8 mouse cellular contexts compared by ENCODE assay signal in the genomic region with DNA sequence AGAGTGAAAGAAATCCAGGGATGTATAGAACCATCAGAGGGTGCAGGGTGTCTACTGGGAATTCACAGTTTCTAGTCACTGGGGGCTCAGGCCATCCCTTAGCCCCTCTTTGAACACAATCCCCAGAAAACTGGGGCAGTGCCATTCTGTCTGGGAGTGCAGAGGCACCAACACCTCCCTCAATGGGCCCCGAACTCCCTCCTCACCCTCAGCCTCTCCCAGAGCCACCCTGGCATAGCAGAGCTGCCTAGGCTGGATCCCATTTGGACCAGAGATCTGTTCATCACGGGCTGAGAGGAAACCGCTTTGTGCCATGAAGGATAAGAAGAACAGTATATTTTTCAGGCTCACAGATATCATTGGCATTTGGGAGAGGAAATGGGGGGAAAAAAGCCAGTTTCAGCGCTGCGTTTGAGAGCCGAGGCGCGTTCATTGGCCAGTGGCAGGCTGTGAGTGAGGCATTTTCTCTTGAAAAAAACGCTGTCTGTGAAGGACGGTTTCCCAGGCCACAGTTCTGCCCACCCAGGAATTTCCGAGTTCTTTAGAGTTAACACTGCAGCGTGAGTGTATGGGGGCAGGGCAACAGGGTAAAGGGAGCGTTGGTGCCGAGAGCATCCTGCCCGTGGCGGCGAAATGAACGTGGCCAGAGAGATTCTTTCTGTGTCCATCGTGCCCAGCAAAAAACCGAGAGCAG.
DNase-seq lines count a peak whose midpoint lies in the region; ATAC-seq and TF ChIP-seq lines count a peak whose summit lies in the region.

No protein-coding gene starts in this region.

- 40% methylated on average over 20 of the region's 20 CpGs for WGBS in heart, postnatal 0 days
- 7% methylated on average over 20 of the region's 20 CpGs for WGBS in forebrain, embryonic 16.5 days
- WGBS in midbrain, embryonic 12.5 days, result 13% methylated on average over 20 of the region's 20 CpGs

- intact Hi-C loops in heart, postnatal 25 days (cut with DNase I), result loop anchor here (1.0 to 5.0 kb wide), 3 partner anchors 189 to 371 kb away; no protein-coding TSS in a partner anchor

- TF ChIP-seq EP300 in heart, postnatal 0 days (IDR thresholded peaks at IDR 0.05; ENCODE audit: low read depth), result no peak

- H3K9ac ChIP-seq in heart, postnatal 0 days (replicated peaks; ENCODE audit: low read depth, low read length), result no peak overlapping the region
- peak overlapping the region; percentile 49 for H3K9ac ChIP-seq in forebrain, embryonic 16.5 days (replicated peaks; ENCODE audit: low read depth, low read length)
- H3K9ac ChIP-seq in midbrain, embryonic 12.5 days (replicated peaks), result peak overlapping the region; percentile 39

- no peaks in the 10 kb centered on the region for H3K36me3 ChIP-seq in heart, postnatal 0 days (replicated peaks; ENCODE audit: control insufficient read depth, insufficient read depth, low read length)
- no peaks in the 10 kb centered on the region for H3K36me3 ChIP-seq in forebrain, embryonic 16.5 days (ENCODE audit: control insufficient read depth, insufficient read depth)
- H3K36me3 ChIP-seq in midbrain, embryonic 12.5 days, result no peaks in the 10 kb centered on the region

- no peak for DNase-seq in heart, postnatal 0 days (ENCODE audit: low spot score)
- DNase-seq in heart, postnatal 25 days (ENCODE audit: low spot score), result no peak
- DNase-seq in cerebellum, postnatal 10 days, result peak; percentile 66 to 67
- DNase-seq in spleen, adult 12 weeks (ENCODE audit: low spot score), result no peak
- no peak for DNase-seq in spleen, postnatal 4 days (ENCODE audit: low spot score in 2 of 2)
- DNase-seq in lung, postnatal 4 days, result no peak

- peaks cover 12% of the 10 kb centered on the region; the same call in 1 of the 2 replicates for H3K27me3 ChIP-seq in heart, postnatal 0 days (ENCODE audit: control insufficient read depth, insufficient read depth, low read length)
- H3K27me3 ChIP-seq in forebrain, embryonic 16.5 days (replicated peaks; ENCODE audit: control insufficient read depth, insufficient read depth, low read length), result no peaks in the 10 kb centered on the region
- peaks cover 66% of the 10 kb centered on the region for H3K27me3 ChIP-seq in midbrain, embryonic 12.5 days

- peak overlapping the region; percentile 17; the same call in 1 of the 2 replicates for H3K4me3 ChIP-seq in heart, postnatal 0 days (ENCODE audit: low read depth, low read length)
- H3K4me3 ChIP-seq in forebrain, embryonic 16.5 days (replicated peaks; ENCODE audit: low read length), result peak overlapping the region; percentile 38
- peak overlapping the region; percentile 23 for H3K4me3 ChIP-seq in midbrain, embryonic 12.5 days

- H3K4me2 ChIP-seq in heart, postnatal 0 days (ENCODE audit: low read depth, low read length), result peak overlapping the region; percentile 51
- H3K4me2 ChIP-seq in forebrain, embryonic 16.5 days (ENCODE audit: low read length), result peak overlapping the region; percentile 73
- peak overlapping the region; percentile 54 for H3K4me2 ChIP-seq in midbrain, embryonic 12.5 days (replicated peaks)

- H3K27ac ChIP-seq in heart, postnatal 0 days (ENCODE audit: low read depth), result no peak overlapping the region
- peak overlapping the region; percentile 57 for H3K27ac ChIP-seq in forebrain, embryonic 16.5 days (ENCODE audit: low read length)
- H3K27ac ChIP-seq in midbrain, embryonic 12.5 days (replicated peaks), result peak overlapping the region; percentile 72

- H3K9me3 ChIP-seq in heart, postnatal 0 days (replicated peaks; ENCODE audit: control insufficient read depth, low read length), result no peaks in the 10 kb centered on the region
- no peaks in the 10 kb centered on the region for H3K9me3 ChIP-seq in forebrain, embryonic 16.5 days (ENCODE audit: control insufficient read depth, low read length)
- no peaks in the 10 kb centered on the region for H3K9me3 ChIP-seq in midbrain, embryonic 12.5 days

- ATAC-seq in heart, postnatal 0 days (ENCODE audit: insufficient read depth, low read depth), result no peak
- ATAC-seq in forebrain, embryonic 16.5 days, result peak; percentile 55
- peak; percentile 75 for ATAC-seq in midbrain, embryonic 12.5 days (ENCODE audit: low FRiP score, low read depth)

- TF ChIP-seq CTCF in heart, postnatal 0 days (IDR thresholded peaks at IDR 0.05; ENCODE audit: low read depth), result no peak

- H3K4me1 ChIP-seq in heart, postnatal 0 days (ENCODE audit: control insufficient read depth, insufficient read depth), result peaks cover 8% of the 10 kb centered on the region; the same call in 1 of the 2 replicates
- peaks cover 24% of the 10 kb centered on the region for H3K4me1 ChIP-seq in forebrain, embryonic 16.5 days (replicated peaks; ENCODE audit: control insufficient read depth, insufficient read depth, low read length)
- H3K4me1 ChIP-seq in midbrain, embryonic 12.5 days, result peaks cover 25% of the 10 kb centered on the region

Comparison
In these comparisons a context has a peak if more than half of its experiments do, and no peak if none do; other contexts are left out.
1. DNase-seq: peak in cerebellum, postnatal 10 days (2 of 2); none in heart, postnatal 0 days (single experiment), heart, postnatal 25 days (single experiment), spleen, adult 12 weeks (single experiment), spleen, postnatal 4 days (0 of 2) and lung, postnatal 4 days (0 of 2).
2. Peak in every context shown above with its lines, with median percentiles within 50 percentile points of each other: H3K4me2 ChIP-seq and H3K4me3 ChIP-seq.